Mouse (Mus musculus) lung, postnatal 0 days (tissue): Measurements from ENCODE around the gene Dnase2b. TPM values are rescaled to one million over a fixed set of nuclear protein-coding genes. Genes with fewer than 3 reads are reported as not detected.
A peak's percentile ranks its signal among the peaks of the same experiment; 100 is the strongest.

Experiments used
- ATAC-seq: fragments of 200-750 bp; cut with Nextera tagmentation; 2 replicates; pipeline ENCODE4 v1.8.0; 2017; ENCODE audit warnings: moderate library complexity
- DNase-seq: peaks from one replicate; pipeline ENCODE4 v3.0.0-alpha.2; 2016; ENCODE audit warnings: low spot score
- H3K27ac ChIP-seq: fragments of 300-500 bp; sonication (generic); 2 replicates; pipeline ENCODE4 v1.5.1; 2014; ENCODE audit warnings: antibody characterized with exemption, mild to moderate bottlenecking, low read length, mixed read lengths
- H3K27me3 ChIP-seq: fragments of 300-500 bp; sonication (generic); replicated peaks from 2 replicates; pipeline ENCODE4 v1.6.1; 2014; ENCODE audit warnings: low read length, mixed read lengths; ENCODE audit not compliant: insufficient read depth
- H3K36me3 ChIP-seq: fragments of 300-500 bp; sonication (generic); 2 replicates; pipeline ENCODE4 v1.6.1; 2014; ENCODE audit warnings: low read length, mixed read lengths; ENCODE audit not compliant: insufficient read depth
- H3K4me1 ChIP-seq: fragments of 300-500 bp; sonication (generic); 2 replicates; pipeline ENCODE4 v1.6.1; 2014; ENCODE audit warnings: antibody characterized with exemption, low read depth, low read length, mixed read lengths; ENCODE audit not compliant: insufficient read depth
- H3K4me2 ChIP-seq: fragments of 300-500 bp; sonication (generic); replicated peaks from 2 replicates; pipeline ENCODE4 v1.6.1; 2014; ENCODE audit warnings: low read depth, mild to moderate bottlenecking, low read length, moderate library complexity, mixed read lengths
- H3K4me3 ChIP-seq: fragments of 300-500 bp; sonication (generic); 2 replicates; pipeline ENCODE4 v1.5.1; 2014; ENCODE audit warnings: low read depth, low read length
- H3K9ac ChIP-seq: fragments of 300-500 bp; sonication (generic); replicated peaks from 2 replicates; pipeline ENCODE4 v1.6.1; 2014; ENCODE audit warnings: low read depth, mild to moderate bottlenecking
- H3K9me3 ChIP-seq: fragments of 300-500 bp; sonication (generic); 2 replicates; pipeline ENCODE4 v1.6.1; 2016; ENCODE audit warnings: low read length, mixed read lengths
- CTCF ChIP-seq: IDR thresholded peaks from 2 replicates; pipeline ENCODE4 v1.5.1; 2016; ENCODE audit warnings: antibody characterized with exemption, mild to moderate bottlenecking
- EP300 ChIP-seq: IDR thresholded peaks from 2 replicates; pipeline ENCODE4 v1.6.1; 2016; ENCODE audit warnings: antibody characterized with exemption, mild to moderate bottlenecking, control low read depth
- WGBS: fragments of 180-500 bp; shearing (Covaris S2); extraction: QIAGEN DNeasy Blood & Tissue Kit; methylation state at CpG from one replicate; pipeline ENCODE4 v1.1.7; 2014; 5-methylcytosine and 5-hydroxymethylcytosine counted together
- polyA plus RNA-seq: library from polyadenylated mRNA; unstranded; fragments of >200 nt; fragmentation: Nextera tagmentation; extraction: Ambion mirVana; gene quantifications from 2 replicates; pipeline ENCODE4 v1.2.1, GENCODE M21; 2015

Gene Dnase2b
- polyA plus RNA-seq, 1 experiment from 2014 or later = 0.07 TPM

DNA sequence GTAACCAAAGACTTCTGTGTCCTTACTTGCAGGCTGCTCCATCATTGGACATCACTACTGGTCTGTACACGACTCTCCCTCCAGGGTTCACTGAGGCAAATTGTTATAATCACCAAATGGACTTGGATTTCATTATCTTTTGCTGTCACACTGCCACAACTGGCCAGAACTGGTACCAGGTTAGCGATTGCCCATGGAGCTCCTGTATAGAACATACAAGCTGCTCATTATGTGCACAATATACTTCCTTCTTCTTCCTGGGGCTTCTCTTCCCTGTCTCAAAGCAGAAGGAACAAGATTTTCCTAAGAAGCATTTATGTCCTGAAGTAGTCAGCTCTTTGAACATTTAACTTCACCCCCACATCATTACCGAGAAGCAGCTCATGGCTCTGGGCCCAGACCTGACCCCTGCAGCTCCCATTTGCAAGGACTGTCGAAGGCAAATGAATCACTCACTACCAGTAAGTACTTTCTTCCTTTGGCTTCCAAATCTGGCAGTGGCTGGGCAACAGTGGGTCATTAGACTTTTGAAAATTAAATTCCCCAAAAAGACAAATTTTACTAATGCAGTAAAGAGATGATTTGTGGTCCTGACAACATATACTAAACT lies 26.5 kb upstream of the Dnase2b start:
- Histone ChIP-seq H3K9me3 (no peaks in the 10 kb centered on the region), H3K27me3 (no peaks in the 10 kb centered on the region), H3K4me3 (no peak overlapping the region), H3K4me1 (no peaks in the 10 kb centered on the region), H3K36me3 (no peaks in the 10 kb centered on the region), H3K4me2 (no peak overlapping the region), H3K9ac (no peak overlapping the region), H3K27ac (no peak overlapping the region)
- TF ChIP-seq EP300 (no peak), CTCF (no peak)
- ATAC-seq = no peak; the same call in 1 of the 2 replicates
- peak; percentile 58 for DNase-seq
- 51% methylated on average over 4 of the region's 4 CpGs for WGBS

DNA sequence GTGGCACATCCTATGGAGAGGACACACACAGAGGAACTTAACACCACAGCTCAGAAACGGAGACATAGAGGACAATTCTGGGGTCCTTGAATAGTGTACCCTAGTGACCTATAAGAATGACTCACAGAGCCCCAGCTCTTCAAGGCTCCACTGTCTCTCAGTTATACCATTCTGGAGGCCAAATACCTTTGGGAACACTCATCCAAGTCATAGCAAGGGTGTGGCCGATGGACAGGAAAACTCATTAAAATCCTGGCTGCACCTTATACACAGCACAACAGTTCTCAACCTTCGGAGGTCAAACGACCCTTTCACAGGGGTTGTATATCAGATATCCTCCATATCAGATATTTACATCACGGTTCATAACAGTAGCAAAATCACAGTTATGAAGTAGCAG lies 17.1 kb upstream of the Dnase2b start:
- Histone ChIP-seq H3K27ac (no peak overlapping the region), H3K27me3 (no peaks in the 10 kb centered on the region), H3K9me3 (no peaks in the 10 kb centered on the region), H3K4me3 (no peak overlapping the region), H3K9ac (no peak overlapping the region), H3K36me3 (no peaks in the 10 kb centered on the region), H3K4me2 (no peak overlapping the region), H3K4me1 (no peaks in the 10 kb centered on the region)
- TF ChIP-seq CTCF = no peak
- TF ChIP-seq EP300 = no peak
- no peak for DNase-seq
- no peak for ATAC-seq
- 85% methylated on average over 5 of the region's 5 CpGs for WGBS

DNA sequence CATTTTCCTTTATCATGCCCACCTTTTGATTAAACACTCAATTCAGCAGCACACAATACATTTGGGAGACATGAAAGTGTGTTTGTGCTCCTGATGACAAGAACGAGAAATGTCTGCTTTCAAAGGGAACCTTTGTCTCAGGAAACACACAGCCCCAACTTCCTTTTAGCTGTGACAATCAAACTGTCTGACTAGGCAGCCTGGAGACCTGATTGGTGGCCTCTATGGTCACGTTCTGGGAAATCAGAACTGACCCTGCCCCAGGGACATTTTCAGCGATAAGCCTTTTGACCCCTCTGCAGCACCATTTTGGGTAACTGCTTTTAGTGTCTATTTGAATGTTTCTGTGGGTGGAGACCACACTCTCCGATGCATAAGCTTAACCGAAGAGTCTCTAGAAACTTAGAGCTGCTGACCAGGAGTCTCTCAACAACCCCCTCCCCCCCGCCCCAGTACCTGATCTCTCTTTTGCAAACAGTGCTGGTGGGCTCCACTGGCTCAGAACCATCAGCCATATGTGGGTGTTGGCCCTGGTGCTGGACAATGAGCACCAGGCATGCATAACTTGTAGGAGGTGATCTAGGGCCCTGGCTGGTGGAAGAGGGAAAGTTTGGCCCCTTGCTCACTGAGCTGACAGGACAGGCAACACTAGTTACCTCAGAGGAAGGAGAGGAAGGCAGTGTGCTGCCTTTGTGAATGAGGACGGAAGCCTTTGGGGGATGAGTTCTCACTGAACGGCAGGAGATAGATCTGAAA lies 13.0 kb upstream of the Dnase2b start:
- Histone ChIP-seq H3K27ac (no peak overlapping the region), H3K4me3 (no peak overlapping the region), H3K27me3 (no peaks in the 10 kb centered on the region), H3K9ac (no peak overlapping the region), H3K36me3 (no peaks in the 10 kb centered on the region), H3K9me3 (no peaks in the 10 kb centered on the region), H3K4me2 (no peak overlapping the region), H3K4me1 (no peaks in the 10 kb centered on the region)
- ATAC-seq = no peak
- TF ChIP-seq EP300 = no peak
- TF ChIP-seq CTCF = no peak
- WGBS = 65% methylated on average over 8 of the region's 8 CpGs
- no peak for DNase-seq

DNA sequence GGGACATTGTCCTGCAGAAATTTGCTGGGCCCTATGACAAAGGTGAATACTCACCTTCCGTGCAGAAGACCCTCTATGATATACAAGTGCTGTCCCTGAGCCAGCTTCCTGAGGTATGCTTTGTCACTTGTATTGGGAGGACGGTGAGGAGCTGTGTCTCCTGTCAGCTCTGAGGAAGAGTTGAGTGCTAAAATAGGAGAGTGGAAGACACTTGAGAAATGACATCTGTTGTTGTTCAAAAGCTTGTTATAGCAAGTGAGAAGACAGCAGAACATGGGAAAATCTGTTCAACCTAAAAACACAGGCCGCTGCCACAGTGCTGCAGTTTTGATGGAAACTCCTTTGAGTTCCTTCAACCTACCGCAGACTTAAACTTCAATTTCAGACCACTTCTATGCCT lies 10.4 kb upstream of the Dnase2b start:
- ATAC-seq = no peak
- H3K9ac ChIP-seq = no peak overlapping the region
- no peaks in the 10 kb centered on the region for H3K4me1 ChIP-seq
- H3K27ac ChIP-seq = no peak overlapping the region
- no peak for DNase-seq
- WGBS = 80% methylated on average over 4 of the region's 4 CpGs
- no peaks in the 10 kb centered on the region for H3K9me3 ChIP-seq
- H3K27me3 ChIP-seq = no peaks in the 10 kb centered on the region
- no peak for TF ChIP-seq CTCF
- TF ChIP-seq EP300 = no peak
- H3K4me2 ChIP-seq = no peak overlapping the region
- no peak overlapping the region for H3K4me3 ChIP-seq
- H3K36me3 ChIP-seq = no peaks in the 10 kb centered on the region

DNA sequence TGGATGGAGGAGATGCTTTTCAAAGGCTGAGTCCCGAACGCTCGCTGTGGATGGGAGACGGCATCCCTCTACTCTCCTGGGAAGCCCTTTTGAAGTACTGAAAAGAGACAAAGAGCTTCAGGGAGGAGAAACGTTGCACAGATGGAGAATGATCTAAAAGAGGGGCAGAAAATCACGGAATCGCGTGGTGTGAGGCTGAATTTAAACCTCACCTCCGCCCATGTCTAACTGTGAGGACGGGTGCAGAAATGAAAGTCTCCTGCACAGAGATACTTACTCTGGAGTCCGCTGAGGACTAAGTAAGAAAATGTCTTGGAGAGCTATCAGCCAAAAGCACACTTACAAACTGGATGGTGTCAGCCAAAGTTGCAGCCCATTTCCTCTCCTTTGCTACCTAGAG lies 6.6 kb upstream of the Dnase2b start:
- TF ChIP-seq CTCF = no peak
- TF ChIP-seq EP300 = no peak
- Histone ChIP-seq H3K36me3 (no peaks in the 10 kb centered on the region), H3K4me1 (no peaks in the 10 kb centered on the region), H3K27ac (no peak overlapping the region), H3K9ac (no peak overlapping the region), H3K4me3 (no peak overlapping the region), H3K9me3 (no peaks in the 10 kb centered on the region), H3K4me2 (no peak overlapping the region), H3K27me3 (no peaks in the 10 kb centered on the region)
- no peak for ATAC-seq
- no peak for DNase-seq
- 87% methylated on average over 11 of the region's 11 CpGs for WGBS

DNA sequence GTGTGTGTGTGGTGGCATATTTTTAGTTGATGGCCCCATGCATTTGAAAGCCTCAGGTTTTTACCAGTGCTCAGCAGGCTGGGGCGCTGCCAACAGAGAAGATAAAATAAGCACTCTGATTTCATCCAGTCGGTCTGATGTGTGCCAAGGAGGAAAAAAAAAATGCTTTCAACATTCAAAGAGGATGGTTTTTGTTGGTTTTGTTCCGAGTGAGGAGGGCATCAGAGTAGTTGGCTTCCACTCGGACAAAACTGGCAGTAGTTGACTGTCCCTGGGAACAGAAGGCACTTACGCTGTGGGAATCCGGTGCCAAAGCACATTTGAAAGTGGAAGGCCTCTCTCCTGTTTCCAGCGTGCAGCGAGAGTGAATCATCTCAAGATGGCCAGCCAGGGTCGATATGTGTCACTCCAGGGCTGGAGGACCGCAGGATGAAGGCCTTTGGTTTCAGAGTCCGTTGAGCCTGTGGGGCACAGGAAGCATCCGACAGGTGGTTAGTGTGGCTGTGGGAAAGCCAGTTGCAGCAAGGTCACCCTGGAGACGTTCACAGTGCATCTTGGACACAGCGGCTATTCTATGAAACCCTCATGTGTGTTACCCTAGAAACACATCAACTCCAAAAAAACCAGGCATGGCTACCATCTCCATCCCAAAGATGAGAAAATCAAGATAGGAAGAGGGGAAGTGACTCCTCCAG lies 5.3 kb upstream of the Dnase2b start:
- 71% methylated on average over 14 of the region's 14 CpGs for WGBS
- no peak overlapping the region for H3K27ac ChIP-seq
- DNase-seq = no peak

More for the DNA sequence above, 5.3 kb upstream of the Dnase2b start:
- no peak overlapping the region for H3K4me3 ChIP-seq
- no peak for TF ChIP-seq EP300
- H3K4me2 ChIP-seq = no peak overlapping the region
- no peaks in the 10 kb centered on the region for H3K4me1 ChIP-seq
- H3K9me3 ChIP-seq = no peaks in the 10 kb centered on the region
- no peak for ATAC-seq
- H3K36me3 ChIP-seq = no peaks in the 10 kb centered on the region
- no peak overlapping the region for H3K9ac ChIP-seq
- H3K27me3 ChIP-seq = no peaks in the 10 kb centered on the region
